Mouse (Mus musculus): ENCODE measurements around the gene Mapk11.

DNA sequence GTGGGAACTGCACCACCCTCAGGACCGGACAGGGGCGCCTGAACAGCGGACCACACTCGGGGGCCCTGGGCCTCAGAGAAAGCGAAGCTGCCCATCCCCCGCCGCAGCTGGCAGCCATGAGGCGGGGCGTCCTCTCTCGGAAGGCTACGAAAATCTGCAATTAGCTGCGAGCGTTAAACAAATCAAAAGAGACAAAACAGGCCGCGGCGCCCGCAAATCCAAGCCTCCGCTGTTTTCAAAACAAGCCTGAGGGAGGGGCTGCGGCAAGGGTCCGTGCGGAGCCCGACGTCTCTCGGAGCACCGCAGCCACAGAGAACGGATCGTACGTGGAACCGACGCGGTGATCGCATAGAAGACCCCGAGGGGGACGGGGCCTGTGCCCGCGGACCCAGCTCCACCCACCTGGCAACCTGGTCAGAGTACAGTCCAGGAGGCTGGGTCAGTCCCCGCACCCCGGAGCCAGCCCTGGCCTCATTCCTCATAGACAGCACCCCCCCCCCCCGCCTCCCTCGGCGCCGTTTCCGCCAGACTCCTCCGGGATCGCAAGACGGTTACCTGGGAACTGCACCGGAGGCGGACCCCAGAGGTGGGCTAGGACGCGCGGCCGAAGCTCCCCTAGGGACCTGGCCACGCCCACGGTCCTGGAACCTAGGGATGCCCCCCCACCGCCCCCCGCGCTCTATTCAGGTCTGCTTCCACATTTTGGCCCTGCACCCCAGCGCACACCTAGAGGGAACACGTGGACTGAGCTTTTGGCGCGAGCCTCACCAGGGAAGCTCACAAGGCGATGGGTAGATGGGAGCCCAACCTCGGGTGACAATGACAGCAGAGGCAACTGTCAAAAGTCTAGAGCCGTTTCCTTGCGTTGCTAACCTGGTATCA is 23.8 kb upstream of the Mapk11 start:
- TF ChIP-seq POLR2A (IDR thresholded peaks at IDR 0.05; ENCODE audit: low read depth, low read length): no peak
- no peak for TF ChIP-seq CTCF (IDR thresholded peaks at IDR 0.05; ENCODE audit: extremely low read depth, insufficient read depth, insufficient read length, insufficient replicate concordance)

Measured in spleen, adult 2 months (tissue).